Mouse (Mus musculus) urinary bladder, adult 18-20 months (tissue): ENCODE data around the gene Palm.

ENCODE experiments used
- DNase-seq, 2 experiments: peaks; one replicate each; pipeline ENCODE4 v3.0.0; 2022; ENCODE audit warnings: low spot score in 2 of 2, mixed read lengths in 2 of 2

Gene Palm

DNA sequence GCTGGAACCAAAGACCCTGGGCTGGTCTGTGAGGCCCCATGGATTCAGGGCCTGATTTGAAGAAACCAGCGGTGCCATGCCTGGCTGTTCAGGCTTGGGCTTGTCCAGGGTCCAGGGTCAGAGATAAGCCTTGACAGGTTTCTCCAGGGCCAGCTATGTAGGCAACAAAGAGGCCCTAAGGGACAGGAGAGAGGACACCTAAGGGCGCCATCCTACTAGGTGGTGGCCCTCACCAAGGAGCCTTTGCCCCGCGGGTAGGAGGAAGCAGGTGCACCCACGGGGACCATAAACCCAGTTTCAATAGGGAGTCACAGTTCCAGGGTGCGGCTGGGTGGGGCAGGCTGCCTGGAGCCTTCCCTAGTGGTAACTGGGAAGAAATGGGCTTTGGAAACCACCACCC, 29.6 kb downstream of the Palm start:
- DNase-seq, result peak in 1 of 2 experiments; percentile 13

DNA sequence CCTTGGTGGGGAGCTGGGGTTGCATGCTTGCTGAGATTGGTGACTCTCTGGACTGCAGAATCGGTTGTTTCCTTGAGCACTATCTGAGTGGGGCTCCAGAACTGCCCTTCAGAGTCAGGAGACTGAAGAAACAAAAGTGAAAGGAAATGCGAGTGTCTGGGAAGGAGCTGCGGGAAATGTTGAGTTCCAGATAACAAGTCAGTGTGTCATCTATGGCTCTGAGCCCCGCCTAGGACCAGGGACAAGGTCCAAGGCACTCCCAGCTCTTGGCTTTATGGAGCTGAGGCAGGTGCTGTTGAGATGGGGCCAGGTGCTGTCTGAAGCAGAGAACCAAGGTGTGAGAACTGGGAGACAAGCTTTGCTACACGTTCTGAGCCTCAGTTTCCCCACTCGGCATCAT, 31.0 kb downstream of the Palm start:
- DNase-seq, result no peak

DNA sequence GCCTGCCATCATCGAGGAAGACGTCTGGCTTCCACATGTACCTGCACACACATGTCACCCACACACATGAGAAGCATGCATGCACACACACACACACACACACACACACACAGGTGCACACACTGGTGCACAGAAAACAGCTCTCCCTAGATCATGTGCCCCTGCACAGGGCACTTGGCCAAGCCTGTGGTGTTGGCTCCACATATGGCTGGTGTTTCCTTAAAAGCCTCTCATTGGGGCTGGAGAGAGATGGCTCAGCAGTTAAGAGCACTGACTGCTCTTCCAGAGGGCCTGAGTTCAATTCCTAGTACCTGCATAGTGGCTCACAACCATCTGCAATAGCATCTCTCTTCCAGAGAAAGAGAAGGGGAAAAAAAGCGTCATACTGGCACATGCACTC, 38.2 kb downstream of the Palm start:
- DNase-seq, result no peak

GRCm38 (mm10) chr10:79832026-79832785, 38.8 kb downstream of the Palm start:
- DNase-seq, result no peak

DNA sequence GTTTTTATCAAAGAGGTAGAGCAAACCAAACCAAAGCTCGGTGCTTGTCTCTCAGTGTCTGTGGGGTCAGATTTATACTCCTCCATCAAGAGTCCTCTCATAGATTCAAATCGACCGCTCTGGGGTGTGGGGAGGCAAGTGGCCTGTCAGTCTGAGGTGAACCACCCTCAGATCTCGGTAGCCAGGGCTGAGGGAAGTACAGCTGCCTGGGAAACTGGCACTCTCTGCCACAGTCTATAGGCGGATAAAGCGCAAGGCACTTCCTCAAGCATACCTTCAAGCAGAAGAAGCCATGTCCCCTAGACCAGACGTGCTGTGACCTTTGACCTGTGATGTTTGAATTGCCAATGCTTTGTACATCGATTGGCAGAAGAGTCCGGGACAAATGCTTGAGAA, 39.4 kb downstream of the Palm start:
- DNase-seq, result no peak

- peak in 1 of 2 experiments; percentile 63 for DNase-seq
Observed at GRCm38 (mm10) chr10:79834769-79835398, 41.5 kb downstream of the Palm start.

DNA sequence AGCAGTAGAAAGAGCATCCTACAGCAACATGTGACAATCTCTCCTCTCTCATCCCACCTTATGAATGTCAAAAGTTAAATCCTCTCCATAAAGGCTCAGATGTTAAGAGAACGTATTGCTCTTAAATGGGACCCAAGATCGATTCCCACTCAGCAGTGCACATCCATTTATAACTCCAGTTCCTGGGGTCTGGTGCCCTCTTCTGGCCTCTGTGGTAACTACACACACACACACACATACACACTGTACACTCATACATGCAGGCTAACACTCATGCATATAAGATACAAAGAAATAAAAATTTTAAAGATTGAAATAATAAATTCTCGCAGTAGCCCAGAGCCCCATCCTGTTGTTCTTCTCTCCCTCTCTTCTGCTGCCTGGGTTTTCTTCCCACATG, 43.5 kb downstream of the Palm start:
- DNase-seq, result no peak

- no peak for DNase-seq
Observed at GRCm38 (mm10) chr10:79838151-79838550, 44.8 kb downstream of the Palm start.

GRCm38 (mm10) chr10:79840091-79840490, 46.7 kb downstream of the Palm start:
- DNase-seq, result no peak

DNA sequence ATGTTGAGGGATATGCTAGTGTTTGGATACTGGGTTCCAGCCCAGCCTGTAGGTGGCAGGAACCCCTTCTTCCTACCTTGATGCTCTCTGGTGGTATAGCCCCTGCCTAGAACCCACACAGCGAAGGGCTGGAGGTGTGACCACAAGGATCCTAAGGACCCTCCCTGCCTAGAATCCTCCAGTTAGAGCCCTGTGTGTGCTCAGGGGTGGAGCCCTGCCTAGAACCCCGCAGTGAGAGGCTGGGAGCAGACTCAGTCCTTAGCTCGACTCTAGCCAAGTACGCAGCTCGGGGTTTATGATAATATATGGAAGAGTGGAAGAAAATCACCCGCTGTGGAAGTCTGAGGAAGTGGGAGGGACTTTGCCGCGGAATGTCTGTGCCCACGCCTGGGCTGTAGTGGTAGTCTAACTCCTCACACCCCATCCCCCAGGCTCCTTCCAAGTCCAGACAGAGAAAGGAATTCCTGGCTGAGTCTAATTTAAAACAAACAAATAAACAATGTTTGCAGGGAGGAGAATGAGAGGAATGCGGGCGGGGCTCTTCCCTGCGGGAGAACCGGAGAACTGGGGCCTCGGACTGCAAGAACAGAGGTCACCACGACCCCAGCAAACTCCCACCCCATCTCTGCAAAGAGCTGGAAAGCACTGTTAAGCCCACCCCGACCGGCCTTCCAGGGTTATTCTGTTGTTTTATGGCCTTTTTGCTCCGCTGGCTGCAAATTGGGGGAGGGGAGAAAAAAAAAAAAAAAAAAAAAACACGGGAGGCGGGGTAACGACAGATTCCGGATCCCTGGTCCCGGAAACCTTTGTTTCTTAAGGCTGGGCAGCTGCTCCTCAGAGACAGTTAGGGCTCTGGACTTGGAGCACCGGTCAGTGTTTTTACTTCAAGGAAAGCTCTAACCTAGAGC, 47.5 kb downstream of the Palm start:
- DNase-seq, result peak in 1 of 2 experiments; percentile 50

GRCm38 (mm10) chr10:79842322-79842721, 49.0 kb downstream of the Palm start:
- no peak for DNase-seq

DNA sequence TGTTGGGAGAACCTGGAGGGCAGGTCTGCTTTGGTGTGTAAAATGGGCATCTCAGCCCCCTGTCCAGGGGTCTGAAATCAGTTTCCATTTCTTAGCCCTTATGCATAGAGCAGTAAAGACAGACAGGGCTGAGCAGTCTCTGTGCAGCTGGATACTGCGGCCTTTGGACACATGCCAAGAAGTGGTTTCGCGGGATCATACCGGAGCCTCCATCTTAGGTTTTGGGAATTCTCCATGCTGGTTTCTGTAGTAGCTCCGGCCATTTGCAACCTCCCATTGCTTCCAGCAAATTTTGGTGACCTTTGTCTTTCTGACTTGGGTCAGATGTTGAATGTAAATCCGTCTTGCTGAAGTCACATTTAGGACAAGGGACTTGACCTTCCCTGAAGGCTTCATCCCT, 50.1 kb downstream of the Palm start:
- no peak for DNase-seq

DNA sequence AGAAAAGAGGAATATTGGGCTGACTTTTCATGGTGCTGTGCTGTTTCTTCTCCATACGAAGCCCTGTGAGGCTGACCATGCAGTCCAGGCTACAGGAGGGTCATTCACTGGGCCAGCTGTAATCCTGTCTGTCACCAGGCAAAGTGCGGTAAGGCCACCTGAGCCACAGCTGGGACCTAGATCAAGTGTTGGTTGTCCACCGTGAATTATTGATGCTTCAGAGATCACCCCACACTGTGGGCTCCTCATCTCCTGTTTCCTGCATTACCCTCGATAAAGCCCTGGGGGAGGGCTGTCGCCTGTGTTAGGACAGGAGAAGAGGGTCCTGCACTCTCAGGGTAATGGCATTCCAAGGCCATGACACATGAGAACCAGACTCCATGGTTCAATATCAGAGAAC, 53.2 kb downstream of the Palm start:
- no peak for DNase-seq

GRCm38 (mm10) chr10:79849941-79850628, 56.7 kb downstream of the Palm start:
- DNase-seq, result no peak

GRCm38 (mm10) chr10:79851653-79852052, 58.3 kb downstream of the Palm start:
- DNase-seq, result no peak

DNA sequence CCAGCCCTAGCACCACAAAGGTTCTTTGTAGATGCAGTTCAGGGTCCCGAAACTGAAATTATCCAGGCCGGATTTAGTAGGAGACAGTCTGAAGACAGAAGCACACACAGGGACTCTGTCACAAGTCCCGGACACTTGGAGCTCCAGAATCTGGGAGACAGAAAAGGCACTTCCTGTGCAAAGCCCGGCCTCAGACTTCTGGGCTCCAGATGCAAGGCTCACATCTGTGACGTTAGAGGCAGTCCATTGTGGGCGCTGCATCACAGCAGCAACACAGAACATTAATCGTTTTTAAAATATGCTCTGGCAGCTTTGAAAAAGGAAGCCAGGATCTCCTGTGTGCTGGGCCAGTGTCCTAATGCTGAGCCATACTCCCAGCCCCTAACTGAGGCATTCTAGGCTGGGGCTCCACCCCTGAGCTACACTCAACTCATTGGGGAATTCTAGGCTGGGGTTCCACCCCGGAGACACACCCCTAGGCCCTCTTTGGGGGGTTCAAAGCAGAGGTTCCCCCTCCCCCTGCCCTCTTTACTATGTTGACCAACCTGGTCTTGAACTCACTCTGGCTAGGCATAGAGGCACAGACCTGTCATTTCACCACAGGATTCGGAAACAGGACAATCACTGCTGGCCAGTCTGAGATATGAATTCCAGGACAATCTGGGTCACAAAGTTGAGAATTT, 58.9 kb downstream of the Palm start:
- no peak for DNase-seq

- DNase-seq, result no peak
Observed at GRCm38 (mm10) chr10:79852827-79853226, 59.5 kb downstream of the Palm start.

- DNase-seq, result peak; percentile 92 to 94
Observed at GRCm38 (mm10) chr10:79853392-79853791, 60.0 kb downstream of the Palm start.

DNA sequence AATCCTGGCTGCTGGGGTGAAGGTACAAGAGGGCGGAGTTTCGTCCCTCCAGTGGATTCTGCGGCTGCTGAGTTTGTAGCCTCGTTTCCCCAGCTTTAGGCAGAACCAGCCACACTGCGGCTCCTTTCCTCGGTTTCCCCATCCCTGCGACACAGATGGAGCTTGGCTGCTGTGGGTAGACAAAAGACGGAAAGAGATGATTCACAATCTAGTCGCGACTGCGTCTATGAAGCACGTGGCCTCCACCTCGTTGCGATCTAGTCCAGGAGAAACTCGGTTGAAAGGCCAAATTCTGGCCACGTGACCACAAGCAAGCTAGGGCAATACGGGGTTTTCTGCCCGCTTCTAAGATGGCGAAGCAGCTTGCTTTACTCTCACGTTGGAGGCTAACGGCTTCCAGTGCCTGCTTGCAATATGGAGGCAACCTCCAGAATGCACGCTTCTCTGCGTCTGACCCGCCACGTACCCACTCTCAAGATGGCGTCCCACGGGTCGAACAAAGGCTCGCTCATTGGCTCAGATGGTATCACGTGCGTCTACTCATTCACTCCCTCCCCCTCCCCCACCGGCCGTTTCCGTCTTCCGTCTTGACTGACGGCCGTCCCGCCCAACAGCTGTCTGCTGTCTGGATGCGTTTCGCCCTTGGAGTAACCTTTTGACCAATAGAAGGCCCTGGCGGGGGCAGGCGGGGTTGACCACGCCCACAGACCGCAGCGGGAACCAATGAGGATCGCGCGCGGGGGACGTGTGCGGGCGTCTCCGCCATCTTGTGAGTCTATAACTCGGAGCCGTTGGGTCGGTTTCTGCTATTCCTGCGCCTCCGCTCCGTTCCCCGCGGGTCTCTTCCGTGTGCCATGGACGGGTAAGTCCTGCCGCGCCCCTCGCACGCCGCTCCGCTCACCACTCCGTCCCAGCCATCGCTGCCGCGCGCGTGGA, 60.8 kb downstream of the Palm start, which contains the start of gene Ptbp1:
TSS of gene Ptbp1 (plus strand) at position 568 of the 936 bp plus-strand sequence.
- peak; percentile 94 to 98 for DNase-seq
